Mouse (Mus musculus) left cerebral cortex, adult 9 months (tissue): ENCODE measurements around the gene Sept5.
A peak's percentile ranks its signal among the peaks of the same experiment; 100 is the strongest.

Source experiments
- DNase-seq, 2 experiments: peaks; one replicate each; pipeline ENCODE4 v3.0.0; 2022; ENCODE audit warnings: low spot score in 2 of 2

Gene Sept5

GRCm38 (mm10) chr16:18632816-18633215 lies 3.1 kb upstream of the Sept5 start:
- no peak for DNase-seq

- no peak for DNase-seq
These were observed 2.3 kb upstream of the Sept5 start for GRCm38 (mm10) chr16:18632059-18632458.

DNA sequence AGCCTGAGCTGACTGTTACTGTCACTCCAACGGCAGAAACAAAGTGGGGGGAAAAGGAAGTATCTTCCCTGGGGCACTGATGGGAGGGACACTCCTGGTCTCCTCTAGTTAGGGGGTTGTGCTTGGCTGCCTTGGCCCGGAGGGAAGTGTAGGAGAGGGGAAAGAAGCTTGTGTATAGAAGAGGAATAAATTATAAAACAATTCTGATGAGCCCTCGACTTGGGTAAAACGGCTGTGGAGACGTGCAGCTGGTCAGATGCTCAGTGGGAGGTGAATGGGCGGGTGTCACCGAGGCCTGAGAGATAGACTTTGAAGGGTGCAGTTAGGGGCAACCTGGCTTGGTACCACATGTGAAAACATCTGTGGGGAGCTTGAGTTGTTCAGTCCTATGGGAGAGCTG lies 1.4 kb upstream of the Sept5 start:
- no peak for DNase-seq

GRCm38 (mm10) chr16:18630291-18630690 lies 537 bp upstream of the Sept5 start:
- DNase-seq, result no peak

DNA sequence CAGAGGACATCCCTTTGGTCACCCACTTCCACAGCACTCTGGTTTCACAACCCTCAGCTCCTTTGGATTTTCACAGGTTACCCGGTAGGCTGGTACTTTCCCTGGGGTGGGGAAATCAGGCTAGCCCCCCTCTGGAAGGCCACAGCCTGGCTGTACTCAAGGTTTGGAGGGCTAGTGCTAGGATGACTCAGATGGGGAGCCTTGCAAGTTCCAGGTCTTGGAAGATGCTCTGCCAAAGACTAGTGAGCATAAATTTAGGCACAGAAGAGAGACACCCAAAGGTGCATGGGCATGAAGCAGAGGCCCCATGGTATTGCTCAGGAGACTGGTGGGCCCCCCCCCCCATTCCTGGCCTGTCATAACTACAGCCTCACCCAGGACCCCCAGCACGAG lies 810 bp downstream of the Sept5 start:
- no peak for DNase-seq

- no peak for DNase-seq
These were observed 1.4 kb downstream of the Sept5 start for GRCm38 (mm10) chr16:18628206-18628947.

DNA sequence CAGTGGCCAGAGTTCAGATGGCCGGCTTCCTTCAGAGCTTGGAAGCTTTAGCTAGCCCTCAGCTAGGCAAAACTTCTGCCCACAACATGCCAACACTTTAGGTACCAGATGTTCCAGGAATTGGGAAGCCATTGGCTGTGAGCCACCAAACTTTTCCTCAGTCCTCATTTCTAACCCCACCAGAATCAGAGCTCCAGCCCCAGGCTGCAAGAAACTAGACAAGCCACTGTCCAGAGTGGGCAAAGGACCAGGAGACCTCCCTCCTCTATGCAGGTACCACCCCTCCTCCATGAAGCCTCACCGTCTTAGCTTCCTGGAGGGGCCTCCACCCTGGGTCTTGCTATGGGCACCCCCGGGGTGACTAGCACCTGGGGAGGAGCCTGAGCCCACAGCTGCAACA lies 2.6 kb downstream of the Sept5 start:
- no peak for DNase-seq

DNA sequence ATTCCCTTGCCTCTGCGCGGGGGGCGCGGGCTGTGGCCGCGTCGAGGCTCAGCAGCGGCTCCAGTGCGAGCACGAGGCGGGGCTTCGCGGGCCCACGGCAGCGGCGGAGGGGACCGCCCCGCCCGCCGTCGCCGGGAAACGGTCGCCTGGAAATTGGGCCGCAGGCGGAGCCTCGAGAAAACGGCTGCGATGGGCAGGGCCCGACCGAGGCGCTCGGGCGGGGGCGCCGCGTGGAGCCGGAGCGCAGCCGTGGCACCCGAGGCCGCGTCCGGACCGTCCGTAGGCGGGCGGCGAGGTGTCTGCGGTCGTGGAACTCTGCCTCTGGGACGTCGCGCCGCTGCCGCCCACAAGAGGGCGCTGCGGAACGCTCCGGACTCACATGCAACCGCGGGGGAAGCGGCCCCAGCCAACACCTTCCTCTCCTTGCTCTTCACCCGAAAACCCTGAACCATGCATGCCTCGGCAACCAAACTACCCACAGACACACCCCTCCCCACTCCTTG lies 3.3 kb downstream of the Sept5 start, which contains the start of gene Gm49601:
Gene Gm49601 (minus strand): TSS at position 52 of the 503 bp plus-strand sequence.
- DNase-seq, result peak in 1 of 2 experiments; percentile 85

GRCm38 (mm10) chr16:18625791-18626311 lies 3.9 kb downstream of the Sept5 start:
- peak in 1 of 2 experiments; percentile 85 for DNase-seq

DNA sequence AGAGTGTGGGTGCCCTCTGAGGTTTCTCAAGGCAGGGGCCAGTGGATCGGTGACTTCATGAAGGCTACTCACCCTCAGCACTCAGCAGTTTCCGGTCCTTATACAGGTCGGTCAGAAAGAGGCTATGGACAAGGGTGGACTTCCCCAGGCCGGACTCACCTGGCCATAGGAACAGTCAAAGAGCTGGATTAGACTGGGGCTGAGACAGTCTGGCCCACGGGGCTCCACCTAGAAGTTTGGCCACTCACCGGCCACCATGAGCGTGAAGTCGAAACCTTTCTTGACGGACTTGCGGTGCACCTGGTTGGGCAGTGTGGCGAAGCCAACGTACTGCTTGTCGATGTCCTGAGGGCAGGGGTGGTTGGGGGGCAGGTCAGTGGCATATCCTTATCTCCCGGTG lies 4.7 kb downstream of the Sept5 start:
- no peak for DNase-seq

DNA sequence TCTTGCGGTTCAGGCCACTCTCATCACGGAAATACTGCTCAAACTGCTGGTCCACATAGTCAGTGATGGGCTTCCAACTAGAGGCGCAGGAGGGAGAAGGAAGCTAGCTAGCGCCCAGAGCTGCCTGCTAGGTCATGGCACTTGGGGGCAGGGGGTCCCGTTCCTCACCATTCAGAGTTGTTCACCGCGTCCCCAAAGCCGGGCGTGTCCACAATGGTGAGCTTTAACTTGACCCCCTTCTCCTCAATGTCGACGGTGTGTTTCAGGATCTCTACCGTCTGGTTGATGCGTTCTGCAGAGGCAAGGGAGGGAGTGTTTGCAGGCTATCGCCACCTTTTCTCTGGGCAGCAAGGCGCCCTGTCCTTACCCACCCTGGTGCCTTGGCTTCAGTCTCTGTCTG lies 5.1 kb downstream of the Sept5 start:
- no peak for DNase-seq

DNA sequence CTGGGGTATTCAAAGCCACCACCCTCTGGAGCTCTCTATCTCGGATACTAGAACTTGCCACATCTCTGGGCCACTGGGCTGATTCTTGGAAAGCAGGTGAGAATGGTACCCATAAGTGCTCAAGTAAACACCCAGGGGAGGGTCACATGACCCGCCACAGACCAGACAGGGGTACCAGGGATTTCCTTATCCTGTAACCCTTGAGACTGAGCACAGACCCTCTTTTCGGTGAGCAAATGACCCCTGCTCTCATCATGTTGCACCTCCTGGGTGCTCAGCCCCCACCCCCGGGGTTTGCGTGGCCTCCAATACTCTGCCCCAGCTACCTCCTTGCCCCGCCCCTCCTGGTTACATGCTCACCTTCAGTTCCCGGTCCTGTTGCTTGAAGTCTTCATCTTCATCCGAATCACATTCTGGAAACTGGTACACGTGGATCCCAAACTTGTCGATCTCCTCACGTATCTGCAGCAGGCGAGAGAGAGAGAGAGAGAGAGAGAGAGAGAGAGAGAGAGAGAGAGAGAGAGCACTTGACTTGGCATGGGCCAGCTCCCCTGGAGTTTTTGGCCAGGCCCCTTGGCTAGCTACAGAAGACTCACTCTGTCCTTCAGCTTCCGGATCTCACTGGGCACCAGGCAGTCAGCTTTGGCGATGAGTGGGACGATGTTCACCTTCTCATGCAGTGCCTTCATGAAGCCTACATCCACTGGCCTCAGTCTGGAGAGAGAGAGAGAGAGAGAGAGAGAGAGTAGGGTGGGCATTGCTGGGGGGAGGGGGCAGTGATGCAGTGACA lies 5.8 kb downstream of the Sept5 start:
- DNase-seq, result no peak

GRCm38 (mm10) chr16:18622916-18623750 lies 6.6 kb downstream of the Sept5 start:
- no peak for DNase-seq

DNA sequence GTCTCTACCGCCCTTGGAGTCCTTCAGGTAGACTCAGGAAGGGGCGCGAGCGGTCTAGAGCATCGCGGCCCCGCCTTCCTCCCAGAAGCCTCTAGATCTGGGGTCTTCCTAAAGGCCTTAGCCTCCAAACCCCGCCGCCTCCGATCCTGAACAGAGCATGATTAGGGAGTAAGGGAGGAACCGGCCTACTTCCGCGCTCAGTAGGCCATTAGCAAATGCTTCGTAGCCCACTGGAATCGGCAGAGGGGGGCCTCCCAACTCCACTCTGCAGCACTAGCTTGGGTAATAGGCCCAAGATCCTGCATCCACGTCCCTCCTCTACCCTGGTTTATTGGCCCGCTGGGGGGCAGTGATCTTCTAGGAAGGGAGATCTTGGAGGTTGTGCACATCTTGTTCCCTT lies 7.7 kb downstream of the Sept5 start, which contains the start of gene Gp1bb:
Gene Gp1bb (minus strand): TSS at position 385 of the 400 bp plus-strand sequence.
- DNase-seq, result no peak

DNA sequence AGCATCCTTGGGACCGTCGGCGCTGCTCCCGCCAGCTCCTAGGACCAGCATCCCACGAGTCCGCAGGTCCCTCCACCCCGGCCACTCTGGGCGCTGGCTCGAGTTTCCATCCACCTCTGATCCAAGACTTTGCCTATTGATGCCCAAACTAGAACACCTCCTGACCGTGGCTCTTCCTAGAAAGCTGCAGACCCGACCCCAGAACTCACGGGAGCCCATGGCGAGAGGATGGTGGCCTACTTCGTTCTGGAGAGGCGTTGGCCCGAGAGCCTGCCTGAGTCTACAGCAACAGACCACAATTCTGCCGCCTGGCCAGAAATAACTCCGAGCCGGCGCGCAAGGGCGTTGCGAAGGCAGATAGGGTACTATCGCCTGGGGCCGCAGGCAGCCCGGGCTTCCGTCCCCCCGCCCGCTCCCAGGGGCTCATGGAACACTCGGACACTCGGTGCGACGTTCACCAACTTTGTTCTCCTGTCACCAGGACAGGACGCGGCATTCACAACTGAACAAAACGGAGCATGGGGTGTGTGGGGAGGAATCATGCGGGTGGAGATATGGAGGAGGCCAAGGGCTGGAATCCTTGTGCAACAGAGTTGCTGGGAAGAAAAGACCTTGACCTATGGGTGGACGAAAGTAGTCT lies 8.3 kb downstream of the Sept5 start:
- no peak for DNase-seq

- peak in 1 of 2 experiments; percentile 59 for DNase-seq
These were observed 9.0 kb downstream of the Sept5 start for GRCm38 (mm10) chr16:18620601-18621361.

DNA sequence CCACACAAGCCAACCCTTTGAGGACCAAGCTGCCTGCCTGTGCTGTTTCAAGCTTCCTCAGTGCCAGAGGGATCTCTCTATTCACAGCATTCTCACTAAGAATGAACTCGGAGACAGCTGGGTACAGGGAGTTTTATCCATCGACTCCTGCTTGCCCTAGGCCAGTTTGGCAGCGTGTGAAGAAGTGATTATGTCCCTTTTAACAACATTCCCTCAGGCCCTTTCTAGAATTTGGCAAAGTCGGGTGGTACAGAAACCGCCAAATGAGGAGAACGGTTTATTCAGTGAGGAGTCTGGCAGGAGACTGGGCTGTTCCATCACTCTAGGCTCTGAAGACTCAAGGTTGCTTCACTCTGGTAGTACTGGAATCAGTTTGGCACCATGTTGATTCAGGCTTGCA lies 9.6 kb downstream of the Sept5 start:
- no peak for DNase-seq

DNA sequence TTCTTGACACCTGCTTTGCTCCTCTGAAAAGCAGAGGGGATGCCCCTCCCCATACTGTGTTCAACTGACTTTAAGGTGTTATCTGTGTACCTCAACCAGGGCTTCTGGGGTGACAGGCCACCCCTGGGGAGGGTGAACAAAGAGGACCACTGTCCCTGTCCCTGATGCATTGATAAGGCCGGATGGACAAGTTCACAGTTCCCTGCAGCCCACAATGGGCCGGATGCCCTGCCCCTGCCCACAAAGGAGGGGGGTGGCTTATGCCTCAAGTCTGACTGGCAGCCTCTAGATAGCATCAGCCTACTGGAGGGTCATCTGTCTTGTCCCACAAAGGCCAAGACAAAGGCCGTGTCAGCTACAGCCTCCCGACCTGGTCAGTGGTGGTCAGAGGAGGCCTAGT lies 10.6 kb downstream of the Sept5 start:
- no peak for DNase-seq

- no peak for DNase-seq
These were observed 11.5 kb downstream of the Sept5 start for GRCm38 (mm10) chr16:18618297-18618696.

GRCm38 (mm10) chr16:18617370-18618065 lies 12.2 kb downstream of the Sept5 start:
- DNase-seq, result peak in 1 of 2 experiments; percentile 94
